Mouse (Mus musculus) adipocyte (in vitro differentiated cells): ENCODE measurements around the gene Olfr965.
"Not testable (repeated sequence)": the region's sequence is repeated elsewhere in the genome, so short reads cannot be mapped to it uniquely, and the experiment has no call there.

Experiments
- DNase-seq: peaks from one replicate; pipeline ENCODE4 v3.0.0-alpha.2; 2016; ENCODE audit warnings: low spot score

The Olfr965 gene

GRCm38 (mm10) chr9:39711053-39711452 lies at the start of gene Olfr965:
Gene Olfr965, plus strand, starts transcription at chr9:39711353.
- DNase-seq: no peak

- DNase-seq: no peak
Observed at GRCm38 (mm10) chr9:39666905-39667304, 44.2 kb upstream of the Olfr965 start, which contains the start of gene Olfr963. Gene Olfr963, plus strand, starts transcription at chr9:39667205.

- no peak for DNase-seq
Observed at GRCm38 (mm10) chr9:39669723-39670122, 41.4 kb upstream of the Olfr965 start.

GRCm38 (mm10) chr9:39674820-39675219 lies 36.3 kb upstream of the Olfr965 start:
- no peak for DNase-seq

GRCm38 (mm10) chr9:39678557-39678956 lies 32.6 kb upstream of the Olfr965 start:
- DNase-seq: no peak

- no peak for DNase-seq
Observed at GRCm38 (mm10) chr9:39679280-39679679, 31.9 kb upstream of the Olfr965 start.

GRCm38 (mm10) chr9:39701123-39701522 lies 10.0 kb upstream of the Olfr965 start:
- DNase-seq: not testable (repeated sequence)

GRCm38 (mm10) chr9:39707017-39707416 lies 4.1 kb upstream of the Olfr965 start, which contains the start of gene Olfr149:
Gene Olfr149, minus strand, starts transcription at chr9:39707117.
- no peak for DNase-seq

- no peak for DNase-seq
Observed at GRCm38 (mm10) chr9:39708958-39709357, 2.2 kb upstream of the Olfr965 start.

GRCm38 (mm10) chr9:39730678-39731077 lies 19.5 kb downstream of the Olfr965 start, which contains the start of gene Olfr150:
Gene Olfr150, plus strand, starts transcription at chr9:39730978.
- DNase-seq: no peak

GRCm38 (mm10) chr9:39740741-39741140 lies 29.6 kb downstream of the Olfr965 start:
- DNase-seq: no peak

- DNase-seq: no peak
Observed at GRCm38 (mm10) chr9:39745949-39746348, 34.8 kb downstream of the Olfr965 start, which contains the start of gene Olfr967. Gene Olfr967, plus strand, starts transcription at chr9:39746249.

GRCm38 (mm10) chr9:39746428-39746827 lies 35.3 kb downstream of the Olfr965 start:
- DNase-seq: no peak
